Mouse (Mus musculus): ENCODE measurements at regions not wholly inside any gene's neighbourhood (a gene's known extent, or its start where the extent isn't known, plus 50 kb on each side); places are given as distances from the start of the nearest gene placed in this dataset.
"Not testable (repeated sequence)": the region's sequence is repeated elsewhere in the genome, so short reads cannot be mapped to it uniquely, and the experiment has no call there.

GRCm38 (mm10) chr13:46026018-46026417, 61.2 kb upstream of the Atxn1 start:
- DNase-seq (ENCODE audit: low spot score), result no peak

- DNase-seq (ENCODE audit: low spot score), result no peak
Measured at GRCm38 (mm10) chr13:46023630-46024041, 58.8 kb upstream of the Atxn1 start.

- no peak for DNase-seq (ENCODE audit: low spot score)
Measured at GRCm38 (mm10) chr13:46023187-46023586, 58.4 kb upstream of the Atxn1 start.

- DNase-seq (ENCODE audit: low spot score), result no peak
Measured at GRCm38 (mm10) chr13:46020945-46021835, 56.4 kb upstream of the Atxn1 start.

- no peak for DNase-seq (ENCODE audit: low spot score)
Measured at GRCm38 (mm10) chr13:46019431-46020166, 54.8 kb upstream of the Atxn1 start.

- no peak for DNase-seq (ENCODE audit: low spot score)
Measured at GRCm38 (mm10) chr13:46018903-46019430, 54.2 kb upstream of the Atxn1 start.

GRCm38 (mm10) chr13:46017742-46018141, 52.9 kb upstream of the Atxn1 start:
- no peak for DNase-seq (ENCODE audit: low spot score)

GRCm38 (mm10) chr13:46017011-46017410, 52.2 kb upstream of the Atxn1 start:
- not testable (repeated sequence) for DNase-seq (ENCODE audit: low spot score)

- no peak for DNase-seq (ENCODE audit: low spot score)
Measured at GRCm38 (mm10) chr13:46015231-46015630, 50.4 kb upstream of the Atxn1 start.

GRCm38 (mm10) chr13:46014637-46015036, 49.8 kb upstream of the Atxn1 start:
- no peak for DNase-seq (ENCODE audit: low spot score)
